Mouse (Mus musculus): ENCODE measurements around the gene Ptprt. TPM values are rescaled to one million over a fixed set of nuclear protein-coding genes. Genes with fewer than 3 reads are reported as not detected.

The Ptprt gene
- total and polyA plus RNA-seq, 3 experiments, result 0.02 to 0.36 (median 0.08) TPM

GRCm38 (mm10) chr2:161884446-161884845, 776.5 kb downstream of the Ptprt start:
- H3K4me1 ChIP-seq (ENCODE audit: control insufficient read depth, insufficient read depth, low read length), result no peaks in the 10 kb centered on the region
- no peak overlapping the region for H3K4me3 ChIP-seq
- H3K36me3 ChIP-seq (ENCODE audit: control insufficient read depth, insufficient read depth, low read length), result no peaks in the 10 kb centered on the region
- intact Hi-C loops (cut with DNase I), result no loop called here
- DNase-seq, result no peak
- TF ChIP-seq EP300 (IDR thresholded peaks at IDR 0.05; ENCODE audit: insufficient read depth, low read depth, low read length), result no peak
- no peak for TF ChIP-seq CTCF (IDR thresholded peaks at IDR 0.05)
- no peak for TF ChIP-seq POLR2A (IDR thresholded peaks at IDR 0.05; ENCODE audit: insufficient read depth, low read depth, low read length)
- H3K79me2 ChIP-seq (replicated peaks; ENCODE audit: control insufficient read depth, insufficient read depth, low read length), result no peaks in the 10 kb centered on the region
- no peak overlapping the region for H3K27ac ChIP-seq
- no peaks in the 10 kb centered on the region for H3K27me3 ChIP-seq (ENCODE audit: control insufficient read depth, insufficient read depth, low read length)
- no peak overlapping the region for H3K9ac ChIP-seq (ENCODE audit: low read depth, low read length)
- WGBS, result 87% methylated on average over 4 of the region's 4 CpGs

- no peak overlapping the region for H3K9ac ChIP-seq (ENCODE audit: low read depth, low read length)
- H3K36me3 ChIP-seq (ENCODE audit: control insufficient read depth, insufficient read depth, low read length), result no peaks in the 10 kb centered on the region
- intact Hi-C loops (cut with DNase I), result no loop called here
- no peaks in the 10 kb centered on the region for H3K27me3 ChIP-seq (ENCODE audit: control insufficient read depth, insufficient read depth, low read length)
- H3K27ac ChIP-seq, result no peak overlapping the region
- 49% methylated on average over 4 of the region's 4 CpGs for WGBS
- no peaks in the 10 kb centered on the region for H3K4me1 ChIP-seq (ENCODE audit: control insufficient read depth, insufficient read depth, low read length)
- no peak overlapping the region for H3K4me3 ChIP-seq
- DNase-seq, result no peak
- TF ChIP-seq POLR2A (IDR thresholded peaks at IDR 0.05; ENCODE audit: insufficient read depth, low read depth, low read length), result no peak
- no peaks in the 10 kb centered on the region for H3K79me2 ChIP-seq (replicated peaks; ENCODE audit: control insufficient read depth, insufficient read depth, low read length)
Observed at GRCm38 (mm10) chr2:161882580-161882979, 778.4 kb downstream of the Ptprt start.

GRCm38 (mm10) chr2:161880941-161881340, 780.0 kb downstream of the Ptprt start:
- Histone ChIP-seq H3K9ac (ENCODE audit: low read depth, low read length) (no peak overlapping the region), H3K4me1 (ENCODE audit: control insufficient read depth, insufficient read depth, low read length) (no peaks in the 10 kb centered on the region), H3K79me2 (replicated peaks; ENCODE audit: control insufficient read depth, insufficient read depth, low read length) (no peaks in the 10 kb centered on the region), H3K27ac (no peak overlapping the region), H3K4me3 (no peak overlapping the region), H3K36me3 (ENCODE audit: control insufficient read depth, insufficient read depth, low read length) (no peaks in the 10 kb centered on the region), H3K27me3 (ENCODE audit: control insufficient read depth, insufficient read depth, low read length) (no peaks in the 10 kb centered on the region)
- WGBS, result 76% methylated on average over 3 of the region's 3 CpGs
- no peak for DNase-seq
- intact Hi-C loops (cut with DNase I), result no loop called here
- TF ChIP-seq CTCF (IDR thresholded peaks at IDR 0.05) (no peak), EP300 (IDR thresholded peaks at IDR 0.05; ENCODE audit: insufficient read depth, low read depth, low read length) (no peak), POLR2A (IDR thresholded peaks at IDR 0.05; ENCODE audit: insufficient read depth, low read depth, low read length) (no peak)

GRCm38 (mm10) chr2:161865231-161865630, 795.7 kb downstream of the Ptprt start:
- DNase-seq, result no peak
- no peaks in the 10 kb centered on the region for H3K27me3 ChIP-seq (ENCODE audit: control insufficient read depth, insufficient read depth, low read length)
- no peaks in the 10 kb centered on the region for H3K36me3 ChIP-seq (ENCODE audit: control insufficient read depth, insufficient read depth, low read length)
- H3K79me2 ChIP-seq (replicated peaks; ENCODE audit: control insufficient read depth, insufficient read depth, low read length), result no peaks in the 10 kb centered on the region
- H3K4me1 ChIP-seq (ENCODE audit: control insufficient read depth, insufficient read depth, low read length), result no peaks in the 10 kb centered on the region
- H3K4me3 ChIP-seq, result no peak overlapping the region
- TF ChIP-seq POLR2A (IDR thresholded peaks at IDR 0.05; ENCODE audit: insufficient read depth, low read depth, low read length) (no peak), CTCF (IDR thresholded peaks at IDR 0.05) (no peak), EP300 (IDR thresholded peaks at IDR 0.05; ENCODE audit: insufficient read depth, low read depth, low read length) (no peak)
- 31% methylated on average over 4 of the region's 4 CpGs for WGBS
- no peak overlapping the region for H3K27ac ChIP-seq
- intact Hi-C loops (cut with DNase I), result no loop called here
- no peak overlapping the region for H3K9ac ChIP-seq (ENCODE audit: low read depth, low read length)

DNA sequence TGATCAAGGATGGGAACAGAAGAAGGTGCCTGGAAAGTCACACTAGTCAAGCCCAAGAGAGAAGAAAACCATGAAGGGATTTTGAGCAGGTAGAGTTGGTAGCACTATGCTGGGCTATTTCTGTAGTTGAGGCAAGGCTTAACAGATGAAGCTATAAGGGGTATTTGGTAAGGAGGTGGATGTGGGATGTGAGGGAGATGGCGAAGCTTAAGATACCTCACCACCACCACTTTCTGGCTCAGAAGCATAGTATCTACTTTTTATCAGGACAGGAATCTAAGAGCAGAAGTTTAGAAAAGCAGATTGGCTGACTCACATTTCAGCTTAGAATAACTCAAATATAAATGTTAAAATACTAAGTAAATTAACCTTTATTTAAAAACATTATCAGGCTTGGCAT, 802.1 kb downstream of the Ptprt start:
- no peak for DNase-seq
- WGBS, result 88% methylated on average over 1 of the region's 1 CpGs
- no peak for TF ChIP-seq CTCF (IDR thresholded peaks at IDR 0.05)
- TF ChIP-seq EP300 (IDR thresholded peaks at IDR 0.05; ENCODE audit: insufficient read depth, low read depth, low read length), result no peak
- no peak for TF ChIP-seq POLR2A (IDR thresholded peaks at IDR 0.05; ENCODE audit: insufficient read depth, low read depth, low read length)
- H3K79me2 ChIP-seq (replicated peaks; ENCODE audit: control insufficient read depth, insufficient read depth, low read length), result no peaks in the 10 kb centered on the region
- H3K27ac ChIP-seq, result no peak overlapping the region
- H3K9ac ChIP-seq (ENCODE audit: low read depth, low read length), result no peak overlapping the region
- H3K4me3 ChIP-seq, result no peak overlapping the region
- no peaks in the 10 kb centered on the region for H3K36me3 ChIP-seq (ENCODE audit: control insufficient read depth, insufficient read depth, low read length)
- H3K4me1 ChIP-seq (ENCODE audit: control insufficient read depth, insufficient read depth, low read length), result no peaks in the 10 kb centered on the region
- intact Hi-C loops (cut with DNase I), result no loop called here
- H3K27me3 ChIP-seq (ENCODE audit: control insufficient read depth, insufficient read depth, low read length), result no peaks in the 10 kb centered on the region

- no peak overlapping the region for H3K9ac ChIP-seq (ENCODE audit: low read depth, low read length)
- H3K27me3 ChIP-seq (ENCODE audit: control insufficient read depth, insufficient read depth, low read length), result no peaks in the 10 kb centered on the region
- no peaks in the 10 kb centered on the region for H3K4me1 ChIP-seq (ENCODE audit: control insufficient read depth, insufficient read depth, low read length)
- H3K36me3 ChIP-seq (ENCODE audit: control insufficient read depth, insufficient read depth, low read length), result no peaks in the 10 kb centered on the region
- DNase-seq, result no peak
- no peak overlapping the region for H3K27ac ChIP-seq
- H3K4me3 ChIP-seq, result no peak overlapping the region
- 84% methylated on average over 1 of the region's 1 CpGs for WGBS
- intact Hi-C loops (cut with DNase I), result no loop called here
- H3K79me2 ChIP-seq (replicated peaks; ENCODE audit: control insufficient read depth, insufficient read depth, low read length), result no peaks in the 10 kb centered on the region
- TF ChIP-seq EP300 (IDR thresholded peaks at IDR 0.05; ENCODE audit: insufficient read depth, low read depth, low read length), result no peak
Observed at GRCm38 (mm10) chr2:161858361-161858760, 802.6 kb downstream of the Ptprt start.

Data from heart, adult 2 months (tissue).